Mouse (Mus musculus): ENCODE results near the gene Katnbl1. TPM values are rescaled to one million over a fixed set of nuclear protein-coding genes. Genes with fewer than 3 reads are reported as not detected.
"Not testable (repeated sequence)": the region's sequence is repeated elsewhere in the genome, so short reads cannot be mapped to it uniquely, and the experiment has no call there.

Katnbl1 gene
- polyA plus RNA-seq, 1 experiment from 2014 or later: 21.8 TPM

- not testable (repeated sequence) for H3K27me3 ChIP-seq; ATAC-seq (ENCODE audit: low read depth); H3K4me1 ChIP-seq (replicated peaks); H3K27ac ChIP-seq; H3K4me3 ChIP-seq (replicated peaks); H3K9me3 ChIP-seq (replicated peaks); H3K9ac ChIP-seq; DNase-seq; H3K36me3 ChIP-seq; H3K4me2 ChIP-seq
- 56% methylated on average over 4 of the region's 4 CpGs for WGBS (ENCODE audit: insufficient replicate concordance)
These were observed 69.0 kb downstream of the Katnbl1 start for GRCm38 (mm10) chr2:112448046-112448445.

GRCm38 (mm10) chr2:112448510-112449059 is 69.6 kb downstream of the Katnbl1 start:
- Histone ChIP-seq H3K4me1 (replicated peaks) (no peaks in the 10 kb centered on the region), H3K4me2 (no peak overlapping the region), H3K9ac (no peak overlapping the region), H3K27me3 (no peaks in the 10 kb centered on the region), H3K9me3 (replicated peaks) (no peaks in the 10 kb centered on the region), H3K36me3 (no peaks in the 10 kb centered on the region), H3K4me3 (replicated peaks) (no peak overlapping the region), H3K27ac (no peak overlapping the region)
- DNase-seq (no peak), ATAC-seq (ENCODE audit: low read depth) (no peak)

- peak; percentile 20 for DNase-seq
- ATAC-seq (ENCODE audit: low read depth): no peak
- no peaks in the 10 kb centered on the region for H3K36me3 ChIP-seq
- H3K9me3 ChIP-seq (replicated peaks): no peaks in the 10 kb centered on the region
- peaks cover 3% of the 10 kb centered on the region for H3K4me1 ChIP-seq (replicated peaks)
- no peak overlapping the region for H3K4me2 ChIP-seq
- no peak overlapping the region for H3K9ac ChIP-seq
- no peaks in the 10 kb centered on the region for H3K27me3 ChIP-seq
- H3K27ac ChIP-seq: no peak overlapping the region
- WGBS (ENCODE audit: insufficient replicate concordance): 27% methylated on average over 4 of the region's 4 CpGs
- no peak overlapping the region for H3K4me3 ChIP-seq (replicated peaks)
These were observed 70.7 kb downstream of the Katnbl1 start for GRCm38 (mm10) chr2:112449597-112450296.

GRCm38 (mm10) chr2:112452513-112452912 is 73.5 kb downstream of the Katnbl1 start:
- H3K4me1 ChIP-seq (replicated peaks): peaks cover 17% of the 10 kb centered on the region
- not testable (repeated sequence) for ATAC-seq (ENCODE audit: low read depth); H3K9me3 ChIP-seq (replicated peaks); H3K27me3 ChIP-seq; H3K9ac ChIP-seq; H3K4me3 ChIP-seq (replicated peaks); H3K36me3 ChIP-seq; H3K27ac ChIP-seq; DNase-seq; H3K4me2 ChIP-seq

GRCm38 (mm10) chr2:112454125-112454861 is 75.3 kb downstream of the Katnbl1 start:
- H3K4me3 ChIP-seq (replicated peaks): peak overlapping the region; percentile 81
- no peaks in the 10 kb centered on the region for H3K9me3 ChIP-seq (replicated peaks)
- peaks cover 6% of the 10 kb centered on the region for H3K36me3 ChIP-seq
- DNase-seq: no peak
- H3K4me2 ChIP-seq: peak overlapping the region; percentile 76
- no peaks in the 10 kb centered on the region for H3K27me3 ChIP-seq
- H3K4me1 ChIP-seq (replicated peaks): peaks cover 17% of the 10 kb centered on the region
- WGBS (ENCODE audit: insufficient replicate concordance): 28% methylated on average over 17 of the region's 17 CpGs
- H3K9ac ChIP-seq: peak overlapping the region; percentile 89
- peak overlapping the region; percentile 78 for H3K27ac ChIP-seq
- ATAC-seq (ENCODE audit: low read depth): peak; percentile 59; the same call in 1 of the 2 replicates

- H3K9ac ChIP-seq: peak within 1 kb of the TSS; percentile 89
- WGBS (ENCODE audit: insufficient replicate concordance): under 1% methylated on average over 49 of the region's 49 CpGs
- H3K27me3 ChIP-seq: no peaks in the 10 kb centered on the region
- DNase-seq (peak; percentile 95), ATAC-seq (ENCODE audit: low read depth) (peak; percentile 99)
- H3K9me3 ChIP-seq (replicated peaks): no peaks in the 10 kb centered on the region
- H3K27ac ChIP-seq: peak within 1 kb of the TSS; percentile 78
- peaks cover 17% of the 10 kb centered on the region for H3K4me1 ChIP-seq (replicated peaks)
- H3K4me2 ChIP-seq: peak within 1 kb of the TSS; percentile 76
- peak within 1 kb of the TSS; percentile 81 for H3K4me3 ChIP-seq (replicated peaks)
- H3K36me3 ChIP-seq: peaks cover 11% of the 10 kb centered on the region
These were observed 76.0 kb downstream of the Katnbl1 start, which contains the start of gene Emc7 for GRCm38 (mm10) chr2:112454862-112455564. Emc7 (plus strand) TSS chr2:112454997.

- Histone ChIP-seq H3K9ac (no peak overlapping the region), H3K27ac (no peak overlapping the region), H3K4me3 (replicated peaks) (no peak overlapping the region), H3K9me3 (replicated peaks) (no peaks in the 10 kb centered on the region), H3K4me1 (replicated peaks) (peaks cover 12% of the 10 kb centered on the region), H3K36me3 (peaks cover 45% of the 10 kb centered on the region), H3K4me2 (no peak overlapping the region), H3K27me3 (no peaks in the 10 kb centered on the region)
- no peak for ATAC-seq (ENCODE audit: low read depth)
- 83% methylated on average over 3 of the region's 3 CpGs for WGBS (ENCODE audit: insufficient replicate concordance)
- no peak for DNase-seq
These were observed 81.5 kb downstream of the Katnbl1 start for GRCm38 (mm10) chr2:112460557-112460956.

Other genes starting within 250 kb of the Katnbl1 start
- not detected in 2 replicates for gene Olfr1316, start 244.2 kb upstream of the Katnbl1 start, polyA plus RNA-seq (2015; fragmentation: Nextera tagmentation; extraction: Ambion mirVana)
- gene Olfr1317, start 238.9 kb upstream of the Katnbl1 start, polyA plus RNA-seq (2015; fragmentation: Nextera tagmentation; extraction: Ambion mirVana): not detected in 2 replicates
- gene Olfr1318, start 225.0 kb upstream of the Katnbl1 start, polyA plus RNA-seq (2015; fragmentation: Nextera tagmentation; extraction: Ambion mirVana): not detected in 2 replicates
- 2.7 and 2.8 TPM in 2 replicates for gene Lpcat4, start 139.7 kb upstream of the Katnbl1 start, polyA plus RNA-seq (2015; fragmentation: Nextera tagmentation; extraction: Ambion mirVana)
- gene Nutm1, start 119.9 kb upstream of the Katnbl1 start, polyA plus RNA-seq (2015; fragmentation: Nextera tagmentation; extraction: Ambion mirVana): not detected in 2 replicates
- 199 and 208 TPM in 2 replicates for gene Nop10, start 117.3 kb upstream of the Katnbl1 start, polyA plus RNA-seq (2015; fragmentation: Nextera tagmentation; extraction: Ambion mirVana)
- 3.6 and 3.9 TPM in 2 replicates for gene Slc12a6, start 113.4 kb upstream of the Katnbl1 start, polyA plus RNA-seq (2015; fragmentation: Nextera tagmentation; extraction: Ambion mirVana)
- gene Gm21985, start 112.9 kb upstream of the Katnbl1 start, polyA plus RNA-seq (2015; fragmentation: Nextera tagmentation; extraction: Ambion mirVana): not detected in 2 replicates
- gene Emc4, start 11.2 kb upstream of the Katnbl1 start, polyA plus RNA-seq (2015; fragmentation: Nextera tagmentation; extraction: Ambion mirVana): 48.0 and 50.9 TPM in 2 replicates
- gene Emc7, start 75.8 kb downstream of the Katnbl1 start, polyA plus RNA-seq (2015; fragmentation: Nextera tagmentation; extraction: Ambion mirVana): 16.0 and 16.7 TPM in 2 replicates
- gene Chrm5, start 101.6 kb downstream of the Katnbl1 start, polyA plus RNA-seq (2015; fragmentation: Nextera tagmentation; extraction: Ambion mirVana): not detected in 2 replicates
- 6.2 and 7.5 TPM in 2 replicates for gene Aven, start 113.8 kb downstream of the Katnbl1 start, polyA plus RNA-seq (2015; fragmentation: Nextera tagmentation; extraction: Ambion mirVana)

Measured in liver, embryonic 13.5 days (tissue).